Mouse (Mus musculus) hindbrain, embryonic 13.5 days (tissue): ENCODE measurements around the gene Cyp4f18. TPM values are rescaled to one million over a fixed set of nuclear protein-coding genes. Genes with fewer than 3 reads are reported as not detected.
"Not testable (repeated sequence)": the region's sequence is repeated elsewhere in the genome, so short reads cannot be mapped to it uniquely, and the experiment has no call there.

ENCODE experiments used
- ATAC-seq: fragments of 200-750 bp; cut with Nextera tagmentation; 2 replicates; pipeline ENCODE4 v1.8.0; 2017; ENCODE audit warnings: moderate TSS enrichment; ENCODE audit not compliant: low FRiP score
- H3K27ac ChIP-seq: fragments of 300-500 bp; sonication (generic); 2 replicates; pipeline ENCODE4 v1.5.1; 2015; ENCODE audit warnings: inconsistent platforms, mild to moderate bottlenecking, moderate library complexity
- H3K27me3 ChIP-seq: fragments of 300-500 bp; sonication (generic); 2 replicates; pipeline ENCODE4 v1.6.1; 2015; ENCODE audit warnings: mild to moderate bottlenecking, inconsistent platforms
- H3K36me3 ChIP-seq: fragments of 300-500 bp; sonication (generic); 2 replicates; pipeline ENCODE4 v1.6.1; 2015; ENCODE audit warnings: mild to moderate bottlenecking, inconsistent platforms
- H3K4me1 ChIP-seq: fragments of 300-500 bp; sonication (generic); replicated peaks from 2 replicates; pipeline ENCODE4 v1.6.1; 2015; ENCODE audit warnings: inconsistent platforms
- H3K4me2 ChIP-seq: fragments of 300-500 bp; sonication (generic); 2 replicates; pipeline ENCODE4 v1.6.1; 2015; ENCODE audit warnings: inconsistent platforms, mild to moderate bottlenecking, moderate library complexity
- H3K4me3 ChIP-seq: fragments of 300-500 bp; sonication (generic); 2 replicates; pipeline ENCODE4 v1.5.1; 2015; ENCODE audit warnings: mild to moderate bottlenecking, inconsistent platforms
- H3K9ac ChIP-seq: fragments of 300-500 bp; sonication (generic); 2 replicates; pipeline ENCODE4 v1.6.1; 2015; ENCODE audit warnings: mild to moderate bottlenecking, inconsistent platforms
- H3K9me3 ChIP-seq: fragments of 300-500 bp; sonication (generic); 2 replicates; pipeline ENCODE4 v1.6.1; 2016; ENCODE audit warnings: inconsistent platforms
- WGBS: fragments of 180-500 bp; shearing (Covaris S2); methylation state at CpG from one replicate; pipeline ENCODE4 v1.1.7; 2015; 5-methylcytosine and 5-hydroxymethylcytosine counted together
- polyA plus RNA-seq: library from polyadenylated mRNA; unstranded; fragments of >200 nt; fragmentation: Nextera tagmentation; extraction: Ambion mirVana; gene quantifications from 2 replicates; pipeline ENCODE4 v1.2.1, GENCODE M21; 2015

The Cyp4f18 gene
- polyA plus RNA-seq: 0.73 and 0.76 TPM in 2 replicates

GRCm38 (mm10) chr8:72009473-72009872, at the start of gene Cyp4f18:
Cyp4f18 (minus strand) TSS chr8:72009626.
- no peaks in the 10 kb centered on the region for H3K27me3 ChIP-seq
- ATAC-seq: no peak
- H3K36me3 ChIP-seq: no peaks in the 10 kb centered on the region
- no peak within 1 kb of the TSS for H3K9ac ChIP-seq
- no peaks in the 10 kb centered on the region for H3K9me3 ChIP-seq
- no peak within 1 kb of the TSS for H3K4me2 ChIP-seq
- H3K4me1 ChIP-seq: no peaks in the 10 kb centered on the region
- H3K27ac ChIP-seq: no peak within 1 kb of the TSS
- H3K4me3 ChIP-seq: no peak within 1 kb of the TSS
- 68% methylated on average over 3 of the region's 3 CpGs for WGBS

GRCm38 (mm10) chr8:72057643-72058042, 48.2 kb upstream of the Cyp4f18 start:
- WGBS: 92% methylated on average over 3 of the region's 4 CpGs

GRCm38 (mm10) chr8:72054633-72055032, 45.2 kb upstream of the Cyp4f18 start:
- H3K9ac ChIP-seq, ATAC-seq: not testable (repeated sequence)

More at GRCm38 (mm10) chr8:72057643-72058042, 48.2 kb upstream of the Cyp4f18 start:
- not testable (repeated sequence) for H3K9me3 ChIP-seq, H3K27ac ChIP-seq, H3K36me3 ChIP-seq, H3K4me1 ChIP-seq, ATAC-seq, H3K4me2 ChIP-seq, H3K4me3 ChIP-seq, H3K9ac ChIP-seq, H3K27me3 ChIP-seq

GRCm38 (mm10) chr8:72042493-72042892, 33.1 kb upstream of the Cyp4f18 start:
- ATAC-seq: no peak
- Histone ChIP-seq H3K4me3 (no peak overlapping the region), H3K9me3 (no peaks in the 10 kb centered on the region), H3K27ac (no peak overlapping the region), H3K27me3 (no peaks in the 10 kb centered on the region), H3K36me3 (no peaks in the 10 kb centered on the region), H3K9ac (no peak overlapping the region), H3K4me2 (no peak overlapping the region), H3K4me1 (no peaks in the 10 kb centered on the region)
- 82% methylated on average over 1 of the region's 1 CpGs for WGBS

More at GRCm38 (mm10) chr8:72054633-72055032, 45.2 kb upstream of the Cyp4f18 start:
- not testable (repeated sequence) for H3K4me3 ChIP-seq, H3K4me1 ChIP-seq, H3K27ac ChIP-seq, H3K9me3 ChIP-seq, H3K36me3 ChIP-seq, H3K27me3 ChIP-seq, H3K4me2 ChIP-seq

GRCm38 (mm10) chr8:72040918-72041317, 31.5 kb upstream of the Cyp4f18 start, which contains the start of gene Olfr372:
Olfr372 (plus strand) TSS chr8:72041218.
- not testable (repeated sequence) for ATAC-seq, H3K36me3 ChIP-seq

GRCm38 (mm10) chr8:72032926-72033325, 23.5 kb upstream of the Cyp4f18 start:
- 23% methylated on average over 4 of the region's 4 CpGs for WGBS
- not testable (repeated sequence) for H3K4me1 ChIP-seq, ATAC-seq, H3K36me3 ChIP-seq, H3K27ac ChIP-seq, H3K9ac ChIP-seq, H3K27me3 ChIP-seq, H3K4me2 ChIP-seq, H3K4me3 ChIP-seq, H3K9me3 ChIP-seq

More at GRCm38 (mm10) chr8:72040918-72041317, 31.5 kb upstream of the Cyp4f18 start, which contains the start of gene Olfr372:
- H3K27me3 ChIP-seq, H3K9me3 ChIP-seq, H3K4me2 ChIP-seq, H3K4me3 ChIP-seq, H3K27ac ChIP-seq, H3K4me1 ChIP-seq, H3K9ac ChIP-seq: not testable (repeated sequence)
- 86% methylated on average over 4 of the region's 4 CpGs for WGBS

GRCm38 (mm10) chr8:72024886-72025285, 15.5 kb upstream of the Cyp4f18 start:
- H3K4me2 ChIP-seq, H3K36me3 ChIP-seq, H3K9me3 ChIP-seq, H3K27ac ChIP-seq, H3K4me3 ChIP-seq, H3K27me3 ChIP-seq, ATAC-seq, H3K9ac ChIP-seq, H3K4me1 ChIP-seq: not testable (repeated sequence)
- WGBS: 4% methylated on average over 4 of the region's 9 CpGs

- WGBS: 41% methylated on average over 2 of the region's 2 CpGs
- no peak for ATAC-seq
Measured at GRCm38 (mm10) chr8:72019816-72020215, 10.4 kb upstream of the Cyp4f18 start.

GRCm38 (mm10) chr8:72019022-72019421, 9.6 kb upstream of the Cyp4f18 start:
- H3K27me3 ChIP-seq, H3K27ac ChIP-seq, H3K9ac ChIP-seq, H3K36me3 ChIP-seq, H3K9me3 ChIP-seq, ATAC-seq, H3K4me2 ChIP-seq, H3K4me1 ChIP-seq, H3K4me3 ChIP-seq: not testable (repeated sequence)
- 77% methylated on average over 1 of the region's 1 CpGs for WGBS

More at GRCm38 (mm10) chr8:72019816-72020215, 10.4 kb upstream of the Cyp4f18 start:
- Histone ChIP-seq H3K9me3 (no peaks in the 10 kb centered on the region), H3K27me3 (no peaks in the 10 kb centered on the region), H3K36me3 (no peaks in the 10 kb centered on the region), H3K9ac (no peak overlapping the region), H3K27ac (no peak overlapping the region), H3K4me2 (no peak overlapping the region), H3K4me3 (no peak overlapping the region), H3K4me1 (no peaks in the 10 kb centered on the region)

- Histone ChIP-seq H3K27me3 (no peaks in the 10 kb centered on the region), H3K4me2 (no peak overlapping the region), H3K4me3 (no peak overlapping the region), H3K4me1 (no peaks in the 10 kb centered on the region), H3K9me3 (no peaks in the 10 kb centered on the region), H3K9ac (no peak overlapping the region), H3K27ac (no peak overlapping the region), H3K36me3 (no peaks in the 10 kb centered on the region)
- no peak for ATAC-seq
- WGBS: 85% methylated on average over 2 of the region's 2 CpGs
Measured at GRCm38 (mm10) chr8:72018141-72018540, 8.7 kb upstream of the Cyp4f18 start.

GRCm38 (mm10) chr8:72017339-72017738, 7.9 kb upstream of the Cyp4f18 start:
- H3K4me2 ChIP-seq, H3K27ac ChIP-seq, H3K9ac ChIP-seq, H3K4me1 ChIP-seq, H3K4me3 ChIP-seq, H3K9me3 ChIP-seq, H3K36me3 ChIP-seq, ATAC-seq, H3K27me3 ChIP-seq: not testable (repeated sequence)
- 73% methylated on average over 2 of the region's 2 CpGs for WGBS

GRCm38 (mm10) chr8:72013506-72014228, 4.2 kb upstream of the Cyp4f18 start:
- not testable (repeated sequence) for H3K4me3 ChIP-seq, H3K4me1 ChIP-seq, H3K36me3 ChIP-seq, H3K27ac ChIP-seq, H3K27me3 ChIP-seq, H3K9me3 ChIP-seq, ATAC-seq, H3K9ac ChIP-seq, H3K4me2 ChIP-seq
- 75% methylated on average over 5 of the region's 6 CpGs for WGBS

GRCm38 (mm10) chr8:72008134-72008641, 1.2 kb downstream of the Cyp4f18 start:
- 74% methylated on average over 3 of the region's 3 CpGs for WGBS
- no peaks in the 10 kb centered on the region for H3K4me1 ChIP-seq
- no peak for ATAC-seq
- no peak overlapping the region for H3K27ac ChIP-seq
- no peaks in the 10 kb centered on the region for H3K9me3 ChIP-seq
- H3K36me3 ChIP-seq: no peaks in the 10 kb centered on the region
- H3K27me3 ChIP-seq: no peaks in the 10 kb centered on the region
- H3K4me2 ChIP-seq: no peak overlapping the region
- no peak overlapping the region for H3K9ac ChIP-seq
- no peak overlapping the region for H3K4me3 ChIP-seq
